Mouse (Mus musculus) CH12.LX (cell line): ENCODE results near the gene Zmpste24. TPM values are rescaled to one million over a fixed set of nuclear protein-coding genes. Genes with fewer than 3 reads are reported as not detected.
A peak's percentile ranks its signal among the peaks of the same experiment; 100 is the strongest.

Source experiments
- DNase-seq: peaks from one replicate; pipeline ENCODE4 v3.0.0-alpha.2; 2013; ENCODE audit errors: extremely low read depth
- H3K27ac ChIP-seq: 2 replicates; pipeline ENCODE4 v1.5.1; 2012; ENCODE audit warnings: low read depth, mild to moderate bottlenecking, control low read depth, moderate library complexity; ENCODE audit not compliant: insufficient read depth
- H3K27me3 ChIP-seq: replicated peaks from 2 replicates; pipeline ENCODE3; 2012; ENCODE audit warnings: inconsistent platforms
- H3K36me3 ChIP-seq, 2 experiments: replicated peaks in 1 of 2; 2 replicates each; pipeline versions ENCODE3 to v1.6.1; 2012; ENCODE audit warnings: inconsistent platforms in 1 of 2, low read length in 1 of 2, mild to moderate bottlenecking in 1 of 2, mixed read lengths in 1 of 2, moderate library complexity in 1 of 2; ENCODE audit not compliant: control insufficient read depth in 1 of 2, insufficient read depth in 1 of 2
- H3K4me1 ChIP-seq, 2 experiments: 2 replicates each; pipeline ENCODE4 v1.6.1; 2012; ENCODE audit warnings: inconsistent platforms in 1 of 2, moderate library complexity in 1 of 2; ENCODE audit not compliant: insufficient read depth in 2 of 2, control insufficient read depth in 1 of 2
- H3K4me2 ChIP-seq: 2 replicates; pipeline ENCODE4 v1.6.1; 2012; ENCODE audit warnings: low read depth, mild to moderate bottlenecking, control low read depth; ENCODE audit not compliant: poor library complexity, insufficient read depth, severe bottlenecking
- H3K4me3 ChIP-seq, 3 experiments: fragments of 150-350 bp in 1 of 3; sonication (generic) in 1 of 3; replicated peaks in 1 of 3; 2 replicates each; pipeline versions ENCODE3 to v1.5.1; 2011 to 2012; ENCODE audit warnings: low read depth in 2 of 3, low read length in 2 of 3, mild to moderate bottlenecking in 2 of 3, moderate library complexity in 2 of 3, control low read depth in 1 of 3, improper control_type of control experiment in 1 of 3, inconsistent platforms in 1 of 3, mixed read lengths in 1 of 3; ENCODE audit not compliant: poor library complexity in 1 of 3
- H3K79me2 ChIP-seq: replicated peaks from 2 replicates; pipeline ENCODE4 v1.6.1; 2012; ENCODE audit warnings: mild to moderate bottlenecking, moderate library complexity; ENCODE audit not compliant: control insufficient read depth, poor library complexity, insufficient read depth, severe bottlenecking; ENCODE audit errors: extremely low read depth
- H3K9ac ChIP-seq: 2 replicates; pipeline ENCODE4 v1.6.1; 2012; ENCODE audit warnings: low read depth, mild to moderate bottlenecking, control low read depth, moderate library complexity; ENCODE audit not compliant: insufficient read depth
- H3K9me3 ChIP-seq: replicated peaks from 2 replicates; pipeline ENCODE3; 2012; ENCODE audit warnings: low read length, inconsistent platforms, mixed read lengths
- BHLHE40 ChIP-seq: IDR thresholded peaks from 2 replicates; pipeline ENCODE4 v1.6.1; 2011; ENCODE audit warnings: mild to moderate bottlenecking, low read depth, low read length, improper control_type of control experiment
- CHD2 ChIP-seq: IDR thresholded peaks from 2 replicates; pipeline ENCODE4 v1.6.1; 2011; ENCODE audit warnings: low read length, improper control_type of control experiment
- CTCF ChIP-seq, 2 experiments: IDR thresholded peaks in 1 of 2; conservative IDR thresholded peaks in 1 of 2; 2 replicates each; pipeline ENCODE4 v1.5.1; 2011 to 2012; ENCODE audit warnings: low read depth in 2 of 2, low read length in 2 of 2, improper control_type of control experiment in 1 of 2, inconsistent platforms in 1 of 2, mild to moderate bottlenecking in 1 of 2, moderate library complexity in 1 of 2
- E2F4 ChIP-seq: IDR thresholded peaks from 2 replicates; pipeline ENCODE4 v1.6.1; 2011; ENCODE audit warnings: low read depth, low read length, improper control_type of control experiment; ENCODE audit not compliant: insufficient replicate concordance
- JUN ChIP-seq: IDR thresholded peaks from 2 replicates; pipeline ENCODE4 v1.6.1; 2011; ENCODE audit warnings: low read depth, mild to moderate bottlenecking, low read length, improper control_type of control experiment, moderate library complexity; ENCODE audit not compliant: insufficient read depth
- MEF2A ChIP-seq: IDR thresholded peaks from 2 replicates; pipeline ENCODE4 v1.6.1; 2014; ENCODE audit warnings: low read depth, mild to moderate bottlenecking, inconsistent platforms, low read length, improper control_type of control experiment, borderline replicate concordance
- MXI1 ChIP-seq: IDR thresholded peaks from 2 replicates; pipeline ENCODE4 v1.6.1; 2011; ENCODE audit warnings: mild to moderate bottlenecking, low read depth, low read length, improper control_type of control experiment
- MYC ChIP-seq: IDR thresholded peaks from 2 replicates; pipeline ENCODE4 v1.6.1; 2011; ENCODE audit warnings: low read depth, mild to moderate bottlenecking, improper control_type of control experiment, low read length
- POLR2AphosphoS2 ChIP-seq: IDR thresholded peaks from 2 replicates; pipeline ENCODE4 v1.6.1; 2011; ENCODE audit warnings: low read depth, low read length, improper control_type of control experiment
- RAD21 ChIP-seq: IDR thresholded peaks from 2 replicates; pipeline ENCODE4 v1.6.1; 2011; ENCODE audit warnings: low read depth, mild to moderate bottlenecking, low read length, improper control_type of control experiment, moderate library complexity
- RCOR1 ChIP-seq: conservative IDR thresholded peaks from 2 replicates; pipeline ENCODE4 v1.6.1; 2012; ENCODE audit warnings: low read depth, mild to moderate bottlenecking, inconsistent platforms, low read length, improper control_type of control experiment
- SMC3 ChIP-seq: IDR thresholded peaks from 2 replicates; pipeline ENCODE4 v1.6.1; 2011; ENCODE audit warnings: low read depth, low read length, improper control_type of control experiment
- TCF12 ChIP-seq: IDR thresholded peaks from 2 replicates; pipeline ENCODE4 v1.6.1; 2014; ENCODE audit warnings: low read depth, mild to moderate bottlenecking, inconsistent platforms, low read length, improper control_type of control experiment
- ZC3H11A ChIP-seq: IDR thresholded peaks from 2 replicates; pipeline ENCODE4 v1.6.1; 2012; ENCODE audit warnings: low read depth, mild to moderate bottlenecking, inconsistent platforms, low read length, improper control_type of control experiment
- ZNF384 ChIP-seq: IDR thresholded peaks from 2 replicates; pipeline ENCODE4 v1.6.1; 2012; ENCODE audit warnings: low read depth, low read length, improper control_type of control experiment, inconsistent platforms
- dilution Hi-C: fragments of 300-500 bp; cut with MboI; formaldehyde crosslinking; loops from 2 replicates; pipeline ENCODE4 v1.14.3; 2020; ENCODE audit warnings: low sequenced_read_pairs; ENCODE audit not compliant: extremely low pct_unique_long_range_greater_than_20kb, extremely low pct_ligation_motif_present
- in situ Hi-C: fragments of 300-500 bp; cut with MboI; formaldehyde crosslinking; loops from 3 replicates; pipeline ENCODE4 v1.14.3; 2019; ENCODE audit warnings: low sequenced_read_pairs, low pct_ligation_motif_present, low pct_unique_long_range_greater_than_20kb, mixed read lengths
- polyA plus RNA-seq: library from polyadenylated mRNA; unstranded; fragments of >175 nt; gene quantifications from 2 replicates; pipeline ENCODE4 v1.2.1, GENCODE M21; 2012; ENCODE audit warnings: low read depth; ENCODE audit not compliant: insufficient read length
- total RNA-seq, 2 experiments: library from RNA; depleted of rRNA; stranded (reverse); fragments of 300-350 nt in 1 of 2; fragments of >200 nt in 1 of 2; gene quantifications; 2 replicates each; pipeline ENCODE4 v1.2.3; 2012 to 2014

The Zmpste24 gene
- total and polyA plus RNA-seq, 3 experiments: 22.3 to 59.1 (median 55.7) TPM

DNA sequence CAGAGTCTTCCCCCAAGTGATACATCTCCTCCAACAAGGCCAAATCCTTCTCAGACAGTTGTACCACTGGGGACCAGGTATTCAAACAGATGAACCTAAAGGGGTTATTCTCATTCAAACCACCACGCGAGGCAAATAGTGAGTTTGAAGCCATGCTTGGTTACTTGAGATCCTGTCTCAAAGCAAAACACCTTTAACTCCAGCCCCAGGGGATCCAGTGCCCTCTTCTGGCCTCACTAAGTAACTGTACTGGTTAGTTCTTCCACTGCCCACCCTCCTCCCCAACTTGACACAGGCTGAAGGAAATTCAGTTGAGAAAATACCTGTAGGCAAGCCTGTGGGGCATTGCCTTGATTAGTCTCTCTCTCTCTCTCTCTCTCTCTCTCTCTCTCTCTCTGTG is 65.0 kb downstream of the Zmpste24 start:
- Histone ChIP-seq H3K27ac (no peak overlapping the region), H3K36me3 (no peaks in the 10 kb centered on the region), H3K9ac (no peak overlapping the region), H3K4me3 (no peak overlapping the region), H3K4me1 (peaks cover 5 to 17% of the 10 kb centered on the region in 2 experiments; a peak in 2 of 4 replicates), H3K4me2 (no peak overlapping the region), H3K9me3 (no peaks in the 10 kb centered on the region), H3K79me2 (no peaks in the 10 kb centered on the region), H3K27me3 (peaks cover 2% of the 10 kb centered on the region)
- peak; percentile 50 for TF ChIP-seq SMC3
- TF ChIP-seq JUN: no peak
- peak in 1 of 2 experiments; percentile 66; a peak in 3 of 4 replicates for TF ChIP-seq CTCF (conservative IDR thresholded peaks at IDR 0.05 in 1 of 2, IDR thresholded peaks at IDR 0.05 in 1 of 2; ENCODE audit: low read depth in 2 of 2, low read length in 2 of 2)
- no peak for TF ChIP-seq POLR2AphosphoS2
- TF ChIP-seq RAD21: peak; percentile 50
- TF ChIP-seq CHD2: no peak
- DNase-seq: no peak
- dilution Hi-C loops: no loop called here
- in situ Hi-C loops: loop anchor here (10.0 kb wide), 2 partner anchors 118 to 192 kb away; no protein-coding TSS in a partner anchor

DNA sequence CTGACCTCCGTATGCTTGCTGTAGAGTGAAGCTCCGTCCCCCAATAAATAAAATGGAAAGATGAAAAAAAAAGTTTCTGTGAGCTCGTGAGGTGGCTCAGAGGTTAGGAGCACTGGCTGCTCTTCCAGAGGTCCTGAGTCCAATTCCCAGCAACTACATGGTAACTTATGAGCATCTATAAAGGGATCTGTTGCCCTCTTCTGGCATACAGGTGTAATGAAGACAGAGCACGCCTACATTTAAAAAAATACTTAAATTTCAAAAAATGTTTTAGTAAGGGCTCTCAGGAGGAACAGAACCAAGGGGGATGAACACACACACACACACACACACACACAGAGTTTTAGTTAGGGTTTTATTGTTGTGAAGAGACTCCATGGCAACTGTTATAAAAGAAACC is 66.6 kb downstream of the Zmpste24 start:
- H3K27me3 ChIP-seq: no peaks in the 10 kb centered on the region
- H3K36me3 ChIP-seq: no peaks in the 10 kb centered on the region
- no peak overlapping the region for H3K27ac ChIP-seq
- dilution Hi-C loops: no loop called here
- no peaks in the 10 kb centered on the region for H3K79me2 ChIP-seq
- H3K9me3 ChIP-seq: no peaks in the 10 kb centered on the region
- TF ChIP-seq BHLHE40 (no peak), MEF2A (no peak), CTCF (conservative IDR thresholded peaks at IDR 0.05 in 1 of 2, IDR thresholded peaks at IDR 0.05 in 1 of 2; ENCODE audit: low read depth in 2 of 2, low read length in 2 of 2) (peak in 1 of 2 experiments; percentile 76; a peak in 3 of 4 replicates), MXI1 (no peak), TCF12 (no peak), ZC3H11A (peak; percentile 51), RAD21 (peak; percentile 73), RCOR1 (no peak), CHD2 (no peak), E2F4 (no peak), MYC (0 out of 2 replicates have a peak, but pooled peaks have one; percentile 41), SMC3 (peak; percentile 69), ZNF384 (peak; percentile 65)
- no peak overlapping the region for H3K4me2 ChIP-seq
- H3K4me3 ChIP-seq: no peak overlapping the region
- no peak for DNase-seq
- H3K9ac ChIP-seq: no peak overlapping the region
- in situ Hi-C loops: loop anchor here (10.0 kb wide), 2 partner anchors 117 to 193 kb away; no protein-coding TSS in a partner anchor
- H3K4me1 ChIP-seq: peaks cover 5 to 26% of the 10 kb centered on the region in 2 experiments; a peak in 2 of 4 replicates
